Mouse (Mus musculus): ENCODE measurements around the gene Gm10715. TPM values are rescaled to one million over a fixed set of nuclear protein-coding genes. Genes with fewer than 3 reads are reported as not detected.
"Not testable (repeated sequence)": the region's sequence is repeated elsewhere in the genome, so short reads cannot be mapped to it uniquely, and the experiment has no call there.

Gm10715 gene
- polyA plus RNA-seq (2015; fragmentation: Nextera tagmentation; extraction: Ambion mirVana): not detected in 2 replicates

DNA sequence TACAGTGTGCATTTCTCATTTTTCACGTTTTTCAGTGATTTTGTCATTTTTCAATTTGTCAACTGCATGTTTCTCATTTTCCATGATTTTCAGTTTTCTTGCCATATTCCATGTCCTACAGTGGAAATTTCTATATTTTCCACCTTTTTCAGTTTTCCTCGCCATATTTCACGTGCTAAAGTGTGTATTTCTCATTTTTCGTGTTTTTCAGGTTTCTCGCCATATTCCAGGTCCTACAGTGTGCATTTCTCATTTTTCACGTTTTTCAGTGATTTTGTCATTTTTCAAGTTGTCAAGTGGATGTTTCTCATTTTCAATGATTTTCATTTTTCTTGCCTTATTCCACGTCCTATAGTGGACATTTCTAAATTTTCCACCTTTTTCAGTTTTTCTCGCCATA, at the start of gene Gm10715:
Gene Gm10715, plus strand, starts transcription at position 301 of the 400 bp plus-strand sequence.
- not testable (repeated sequence) for DNase-seq (ENCODE audit: low spot score); H3K4me1 ChIP-seq (replicated peaks; ENCODE audit: insufficient read depth, low read length); H3K27me3 ChIP-seq (ENCODE audit: insufficient read depth, low read length); H3K36me3 ChIP-seq (ENCODE audit: insufficient read depth, low read length); ATAC-seq (replicated peaks; ENCODE audit: low FRiP score, low read depth); H3K27ac ChIP-seq; H3K9ac ChIP-seq (ENCODE audit: low read depth, low read length); H3K4me2 ChIP-seq (ENCODE audit: low read length); H3K9me3 ChIP-seq (replicated peaks; ENCODE audit: low read length); H3K4me3 ChIP-seq (replicated peaks; ENCODE audit: low read depth, low read length)
- 74% methylated on average over 6 of the region's 8 CpGs for WGBS

DNA sequence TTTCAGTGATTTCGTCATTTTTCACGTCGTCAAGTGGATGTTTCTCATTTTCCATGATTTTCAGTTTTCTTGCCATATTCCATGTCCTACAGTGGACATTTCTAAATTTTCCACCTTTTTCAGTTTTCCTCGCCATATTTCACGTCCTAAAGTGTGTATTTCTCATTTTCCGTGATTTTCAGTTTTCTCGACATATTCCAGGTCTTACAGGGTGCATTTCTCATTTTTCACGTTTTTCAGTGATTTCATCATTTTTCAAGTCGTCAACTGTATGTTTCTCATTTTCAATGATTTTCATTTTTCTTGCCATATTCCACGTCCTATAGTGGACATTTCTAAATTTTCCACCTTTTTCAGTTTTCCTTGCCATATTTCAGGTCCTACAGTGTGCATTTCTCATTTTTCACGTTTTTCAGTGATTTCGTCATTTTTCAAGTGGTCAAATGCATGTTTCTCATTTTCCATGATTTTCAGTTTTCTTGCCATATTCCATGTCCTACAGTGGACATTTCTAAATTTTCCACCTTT, 36.2 kb upstream of the Gm10715 start, which contains the start of gene Gm10722:
Gene Gm10722, plus strand, starts transcription at position 478 of the 528 bp plus-strand sequence.
- H3K9me3 ChIP-seq (replicated peaks; ENCODE audit: low read length); H3K27me3 ChIP-seq (ENCODE audit: insufficient read depth, low read length); ATAC-seq (replicated peaks; ENCODE audit: low FRiP score, low read depth); H3K36me3 ChIP-seq (ENCODE audit: insufficient read depth, low read length); H3K4me2 ChIP-seq (ENCODE audit: low read length); H3K4me1 ChIP-seq (replicated peaks; ENCODE audit: insufficient read depth, low read length); H3K27ac ChIP-seq; H3K4me3 ChIP-seq (replicated peaks; ENCODE audit: low read depth, low read length); H3K9ac ChIP-seq (ENCODE audit: low read depth, low read length): not testable (repeated sequence)
- DNase-seq (ENCODE audit: low spot score): peak; percentile 7
- 72% methylated on average over 12 of the region's 12 CpGs for WGBS

DNA sequence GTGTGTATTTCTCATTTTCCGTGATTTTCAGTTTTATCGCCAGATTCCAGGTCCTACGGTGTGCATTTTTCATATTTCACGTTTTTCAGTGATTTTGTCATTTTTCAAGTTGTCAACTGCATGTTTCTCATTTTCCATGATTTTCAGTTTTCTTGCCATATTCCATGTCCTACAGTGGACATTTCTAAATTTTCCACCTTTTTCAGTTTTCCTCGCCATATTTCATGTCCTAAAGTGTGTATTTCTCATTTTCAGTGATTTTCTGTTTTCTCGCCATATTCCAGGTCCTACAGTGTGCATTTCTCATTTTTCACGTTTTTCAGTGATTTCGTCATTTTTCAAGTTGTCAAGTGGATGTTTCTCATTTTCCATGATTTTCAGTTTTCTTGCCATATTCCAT, 35.7 kb upstream of the Gm10715 start:
- not testable (repeated sequence) for H3K4me1 ChIP-seq (replicated peaks; ENCODE audit: insufficient read depth, low read length); H3K9me3 ChIP-seq (replicated peaks; ENCODE audit: low read length); H3K9ac ChIP-seq (ENCODE audit: low read depth, low read length); H3K27ac ChIP-seq; H3K27me3 ChIP-seq (ENCODE audit: insufficient read depth, low read length); ATAC-seq (replicated peaks; ENCODE audit: low FRiP score, low read depth); H3K4me3 ChIP-seq (replicated peaks; ENCODE audit: low read depth, low read length); DNase-seq (ENCODE audit: low spot score); H3K36me3 ChIP-seq (ENCODE audit: insufficient read depth, low read length); H3K4me2 ChIP-seq (ENCODE audit: low read length)
- 66% methylated on average over 8 of the region's 8 CpGs for WGBS

DNA sequence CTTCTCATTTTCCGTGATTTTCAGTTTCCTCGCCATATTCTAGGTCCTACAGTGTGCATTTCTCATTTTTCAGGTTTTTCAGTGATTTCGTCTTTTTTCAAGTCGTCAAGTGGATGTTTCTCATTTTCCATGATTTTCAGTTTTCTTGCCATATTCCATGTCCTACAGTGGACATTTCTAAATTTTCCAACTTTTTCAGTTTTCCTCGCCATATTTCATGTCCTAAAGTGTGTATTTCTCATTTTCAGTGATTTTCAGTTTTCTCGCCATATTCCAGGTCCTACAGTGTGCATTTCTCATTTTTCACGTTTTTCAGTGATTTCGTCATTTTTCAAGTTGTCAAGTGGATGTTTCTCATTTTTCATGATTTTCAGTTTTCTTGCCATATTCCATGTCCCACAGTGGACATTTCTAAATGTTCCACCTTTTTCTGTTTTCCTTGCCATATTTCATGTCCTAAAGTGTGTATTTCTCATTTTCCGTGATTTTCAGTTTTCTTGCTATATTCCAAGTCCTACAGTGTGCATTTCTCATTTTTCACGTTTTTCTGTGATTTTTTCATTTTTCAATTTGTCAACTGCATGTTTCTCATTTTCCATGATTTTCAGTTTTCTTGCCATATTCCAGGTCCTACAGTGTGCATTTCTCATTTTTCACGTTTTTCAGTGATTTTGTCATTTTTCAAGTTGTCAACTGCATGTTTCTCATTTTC, 34.6 kb upstream of the Gm10715 start:
- not testable (repeated sequence) for H3K4me2 ChIP-seq (ENCODE audit: low read length); H3K9me3 ChIP-seq (replicated peaks; ENCODE audit: low read length); H3K36me3 ChIP-seq (ENCODE audit: insufficient read depth, low read length); H3K4me1 ChIP-seq (replicated peaks; ENCODE audit: insufficient read depth, low read length); H3K9ac ChIP-seq (ENCODE audit: low read depth, low read length); H3K27me3 ChIP-seq (ENCODE audit: insufficient read depth, low read length); H3K4me3 ChIP-seq (replicated peaks; ENCODE audit: low read depth, low read length); H3K27ac ChIP-seq
- peak; percentile 83 for ATAC-seq (replicated peaks; ENCODE audit: low FRiP score, low read depth)
- WGBS: 62% methylated on average over 8 of the region's 11 CpGs
- peak; percentile 3 for DNase-seq (ENCODE audit: low spot score)

DNA sequence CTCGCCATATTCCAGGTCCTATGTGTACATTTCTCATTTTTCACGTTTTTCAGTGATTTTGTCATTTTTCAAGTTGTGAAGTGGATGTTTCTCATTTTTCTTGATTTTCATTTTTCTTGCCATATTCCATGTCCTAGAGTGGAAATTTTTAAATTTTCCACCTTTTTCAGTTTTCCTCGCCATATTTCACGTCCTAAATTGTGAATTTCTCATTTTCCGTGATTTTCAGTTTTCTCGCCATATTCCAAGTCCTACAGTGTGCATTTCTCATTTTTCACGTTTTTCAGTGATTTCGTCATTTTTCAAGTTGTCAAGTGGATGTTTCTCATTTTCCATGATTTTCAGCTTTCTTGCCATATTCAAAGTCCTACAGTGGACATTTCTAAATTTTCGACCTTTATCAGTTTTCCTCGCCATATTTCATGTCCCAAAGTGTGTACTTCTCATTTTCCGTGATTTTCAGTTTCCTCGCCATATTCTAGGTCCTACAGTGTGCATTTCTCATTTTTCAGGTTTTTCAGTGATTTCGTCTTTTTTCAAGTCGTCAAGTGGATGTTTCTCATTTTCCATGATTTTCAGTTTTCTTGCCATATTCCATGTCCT, 33.8 kb upstream of the Gm10715 start, which contains the start of gene Gm11168:
Gene Gm11168, plus strand, starts transcription at position 553 of the 603 bp plus-strand sequence.
- H3K9ac ChIP-seq (ENCODE audit: low read depth, low read length); H3K4me1 ChIP-seq (replicated peaks; ENCODE audit: insufficient read depth, low read length); DNase-seq (ENCODE audit: low spot score); H3K27me3 ChIP-seq (ENCODE audit: insufficient read depth, low read length); H3K4me2 ChIP-seq (ENCODE audit: low read length); ATAC-seq (replicated peaks; ENCODE audit: low FRiP score, low read depth); H3K4me3 ChIP-seq (replicated peaks; ENCODE audit: low read depth, low read length); H3K36me3 ChIP-seq (ENCODE audit: insufficient read depth, low read length); H3K27ac ChIP-seq; H3K9me3 ChIP-seq (replicated peaks; ENCODE audit: low read length): not testable (repeated sequence)
- WGBS: 68% methylated on average over 6 of the region's 14 CpGs

DNA sequence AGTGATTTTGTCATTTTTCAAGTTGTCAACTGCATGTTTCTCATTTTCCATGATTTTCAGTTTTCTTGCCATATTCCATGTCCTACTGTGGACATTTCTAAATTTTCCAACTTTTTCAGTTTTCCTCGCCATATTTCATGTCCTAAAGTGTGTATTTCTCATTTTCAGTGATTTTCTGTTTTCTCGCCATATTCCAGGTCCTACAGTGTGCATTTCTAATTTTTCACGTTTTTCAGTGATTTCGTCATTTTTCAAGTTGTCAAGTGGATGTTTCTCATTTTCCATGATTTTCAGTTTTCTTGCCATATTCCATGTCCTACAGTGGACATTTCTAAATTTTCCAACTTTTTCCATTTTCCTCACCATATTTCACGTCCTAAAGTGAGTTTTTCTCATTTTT, 30.5 kb upstream of the Gm10715 start:
- H3K4me1 ChIP-seq (replicated peaks; ENCODE audit: insufficient read depth, low read length); H3K27me3 ChIP-seq (ENCODE audit: insufficient read depth, low read length); ATAC-seq (replicated peaks; ENCODE audit: low FRiP score, low read depth); H3K36me3 ChIP-seq (ENCODE audit: insufficient read depth, low read length); DNase-seq (ENCODE audit: low spot score); H3K27ac ChIP-seq; H3K4me2 ChIP-seq (ENCODE audit: low read length); H3K9ac ChIP-seq (ENCODE audit: low read depth, low read length); H3K4me3 ChIP-seq (replicated peaks; ENCODE audit: low read depth, low read length); H3K9me3 ChIP-seq (replicated peaks; ENCODE audit: low read length): not testable (repeated sequence)
- WGBS: 80% methylated on average over 1 of the region's 5 CpGs

DNA sequence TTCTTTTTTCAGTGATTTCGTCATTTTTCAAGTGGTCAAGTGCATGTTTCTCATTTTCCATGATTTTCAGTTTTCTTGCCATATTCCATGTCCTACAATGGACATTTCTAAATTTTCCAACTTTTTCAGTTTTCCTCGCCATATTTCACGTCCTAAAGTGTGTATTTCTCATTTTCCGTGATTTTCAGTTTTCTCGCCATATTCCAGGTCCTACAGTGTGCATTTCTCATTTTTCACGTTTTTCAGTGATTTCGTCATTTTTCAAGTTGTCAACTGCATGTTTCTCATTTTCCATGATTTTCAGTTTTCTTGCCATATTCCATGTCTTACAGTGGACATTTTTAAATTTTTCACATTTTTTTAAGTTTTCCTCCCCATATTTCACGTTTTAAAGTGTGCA, 30.0 kb upstream of the Gm10715 start:
- not testable (repeated sequence) for H3K4me1 ChIP-seq (replicated peaks; ENCODE audit: insufficient read depth, low read length); H3K9ac ChIP-seq (ENCODE audit: low read depth, low read length); H3K4me3 ChIP-seq (replicated peaks; ENCODE audit: low read depth, low read length); H3K9me3 ChIP-seq (replicated peaks; ENCODE audit: low read length); H3K4me2 ChIP-seq (ENCODE audit: low read length); H3K27me3 ChIP-seq (ENCODE audit: insufficient read depth, low read length); DNase-seq (ENCODE audit: low spot score); H3K27ac ChIP-seq; H3K36me3 ChIP-seq (ENCODE audit: insufficient read depth, low read length)
- ATAC-seq (replicated peaks; ENCODE audit: low FRiP score, low read depth): peak; percentile 72
- WGBS: 78% methylated on average over 8 of the region's 8 CpGs

DNA sequence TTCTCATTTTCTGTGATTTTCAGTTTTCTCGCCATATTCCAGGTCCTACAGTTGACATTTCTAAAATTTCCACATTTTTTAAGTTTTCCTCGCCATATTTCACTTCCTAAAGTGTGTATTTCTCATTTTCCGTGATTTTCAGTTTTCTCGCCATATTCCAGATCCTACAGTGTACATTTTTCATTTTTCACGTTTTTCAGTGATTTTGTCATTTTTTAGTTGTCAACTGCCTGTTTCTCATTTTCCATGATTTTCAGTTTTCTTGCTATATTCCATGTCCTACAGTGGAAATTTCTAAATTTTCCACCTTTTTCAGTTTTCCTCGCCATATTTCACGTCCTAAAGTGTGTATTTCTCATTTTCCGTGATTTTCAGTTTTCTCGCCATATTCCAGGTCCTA, 29.4 kb upstream of the Gm10715 start:
- H3K4me3 ChIP-seq (replicated peaks; ENCODE audit: low read depth, low read length); H3K9me3 ChIP-seq (replicated peaks; ENCODE audit: low read length); H3K4me2 ChIP-seq (ENCODE audit: low read length); H3K9ac ChIP-seq (ENCODE audit: low read depth, low read length); H3K36me3 ChIP-seq (ENCODE audit: insufficient read depth, low read length); H3K27ac ChIP-seq; H3K4me1 ChIP-seq (replicated peaks; ENCODE audit: insufficient read depth, low read length); H3K27me3 ChIP-seq (ENCODE audit: insufficient read depth, low read length): not testable (repeated sequence)
- WGBS: 76% methylated on average over 6 of the region's 9 CpGs
- ATAC-seq (replicated peaks; ENCODE audit: low FRiP score, low read depth): 0 out of 2 replicates have a peak, but pooled peaks have one; percentile 20
- DNase-seq (ENCODE audit: low spot score): peak; percentile 16

DNA sequence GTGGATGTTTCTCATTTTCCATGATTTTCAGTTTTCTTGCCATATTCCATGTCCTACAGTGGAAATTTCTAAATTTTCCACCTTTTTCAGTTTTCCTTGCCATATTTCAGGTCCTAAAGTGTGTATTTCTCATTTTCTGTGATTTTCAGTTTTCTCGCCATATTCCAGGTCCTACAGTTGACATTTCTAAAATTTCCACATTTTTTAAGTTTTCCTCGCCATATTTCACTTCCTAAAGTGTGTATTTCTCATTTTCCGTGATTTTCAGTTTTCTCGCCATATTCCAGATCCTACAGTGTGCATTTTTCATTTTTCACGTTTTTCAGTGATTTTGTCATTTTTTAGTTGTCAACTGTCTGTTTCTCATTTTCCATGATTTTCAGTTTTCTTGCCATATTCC, 27.3 kb upstream of the Gm10715 start:
- peak; percentile 51 for ATAC-seq (replicated peaks; ENCODE audit: low FRiP score, low read depth)

More for the DNA sequence above, 27.3 kb upstream of the Gm10715 start:
- DNase-seq (ENCODE audit: low spot score); H3K9ac ChIP-seq (ENCODE audit: low read depth, low read length); H3K27me3 ChIP-seq (ENCODE audit: insufficient read depth, low read length); H3K27ac ChIP-seq; H3K36me3 ChIP-seq (ENCODE audit: insufficient read depth, low read length); H3K9me3 ChIP-seq (replicated peaks; ENCODE audit: low read length); H3K4me3 ChIP-seq (replicated peaks; ENCODE audit: low read depth, low read length); H3K4me2 ChIP-seq (ENCODE audit: low read length); H3K4me1 ChIP-seq (replicated peaks; ENCODE audit: insufficient read depth, low read length): not testable (repeated sequence)
- WGBS: no CpG with 5 or more reads among the region's 5 CpGs
